Mouse (Mus musculus) left cerebral cortex, postnatal 14 days (tissue): ENCODE measurements around the gene Olfr1355. TPM values are rescaled to one million over a fixed set of nuclear protein-coding genes. Genes with fewer than 3 reads are reported as not detected.
"Not testable (repeated sequence)": the region's sequence is repeated elsewhere in the genome, so short reads cannot be mapped to it uniquely, and the experiment has no call there.

Source experiments
- DNase-seq, 2 experiments: peaks; one replicate each; pipeline ENCODE4 v3.0.0; 2021 to 2022; ENCODE audit warnings: low spot score in 2 of 2, mixed read lengths in 1 of 2
- intact Hi-C: fragments of 180-260 bp; cut with DNase I; formaldehyde crosslinking; loops from one replicate; pipeline ENCODE4 v1.15.1; 2025
- long read RNA-seq, 2 experiments: library from polyadenylated mRNA; stranded (forward); transcript quantifications; one replicate each; pipeline ENCODE4 v2.0.0; 2021
- total RNA-seq, 2 experiments: library from RNA; stranded (reverse); gene quantifications; 2 replicates each; pipeline ENCODE4 v1.2.3; 2021

The Olfr1355 gene
- not detected for total RNA-seq
- long read RNA-seq, experiment 1, result 0 reads
- long read RNA-seq, experiment 2, result 0 reads

DNA sequence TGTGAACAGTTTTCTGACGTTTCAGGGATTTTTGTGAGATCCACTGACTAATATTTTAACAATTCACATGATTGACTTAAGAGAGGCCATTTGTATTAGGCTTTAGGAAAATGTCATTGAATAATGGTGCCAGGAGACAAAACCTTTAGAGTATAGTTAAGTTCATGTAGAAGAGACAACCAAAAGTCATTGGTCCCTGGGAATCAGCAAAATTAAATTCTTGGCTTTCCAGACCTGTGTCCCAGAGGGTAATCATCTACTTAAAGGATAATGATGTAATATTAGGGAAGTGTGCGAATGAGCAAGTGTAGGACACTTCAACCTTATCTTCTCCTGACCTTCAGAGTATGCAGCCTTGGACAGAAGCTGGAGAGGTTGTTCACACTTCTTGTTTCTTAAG is at the start of gene Olfr1355:
Gene Olfr1355, plus strand, starts transcription at position 301 of the 400 bp plus-strand sequence.
- DNase-seq, result no peak
- intact Hi-C loops, result no loop called here

DNA sequence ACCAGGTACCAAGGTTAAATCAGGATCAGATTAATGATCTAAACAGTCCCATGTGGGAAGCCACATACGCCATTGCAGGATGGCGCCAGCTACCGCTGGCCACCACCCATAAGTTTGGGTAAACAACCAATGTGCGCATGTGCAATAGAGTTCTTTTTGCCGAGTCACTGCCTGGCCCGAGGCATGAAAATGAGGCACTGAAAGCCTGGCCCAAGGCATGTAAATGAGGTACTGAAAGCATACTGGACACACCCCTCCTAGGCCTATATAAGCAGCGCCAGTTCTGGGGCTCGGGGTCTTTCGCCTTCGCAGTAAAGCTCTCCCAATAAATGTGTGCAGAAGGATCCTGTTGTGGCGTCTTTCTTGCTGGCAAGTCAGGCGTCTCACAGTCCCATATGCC is 34.9 kb upstream of the Olfr1355 start:
- DNase-seq, intact Hi-C loops: not testable (repeated sequence)

DNA sequence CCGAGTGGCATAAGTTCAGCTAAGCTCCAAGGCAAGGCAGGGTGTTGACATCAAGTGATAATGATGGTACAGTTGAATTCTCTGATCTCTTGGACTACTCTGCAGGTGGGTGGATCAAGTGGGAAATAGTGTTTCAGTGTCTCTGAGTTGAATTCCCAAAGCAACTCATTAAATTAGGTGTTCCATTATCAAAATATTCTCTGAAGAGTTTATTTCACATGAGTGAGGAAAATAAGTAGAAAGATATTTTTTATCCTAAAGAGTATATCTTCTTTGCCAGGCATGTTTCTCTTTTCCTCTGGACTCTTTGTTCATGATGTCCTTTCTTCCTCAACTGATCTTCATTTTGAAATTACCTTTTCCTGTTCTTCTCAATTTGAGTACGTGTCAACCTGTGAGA is 23.3 kb upstream of the Olfr1355 start, which contains the start of gene Olfr1356:
Gene Olfr1356, minus strand, starts transcription at position 101 of the 400 bp plus-strand sequence.
- intact Hi-C loops, result no loop called here
- no peak for DNase-seq

DNA sequence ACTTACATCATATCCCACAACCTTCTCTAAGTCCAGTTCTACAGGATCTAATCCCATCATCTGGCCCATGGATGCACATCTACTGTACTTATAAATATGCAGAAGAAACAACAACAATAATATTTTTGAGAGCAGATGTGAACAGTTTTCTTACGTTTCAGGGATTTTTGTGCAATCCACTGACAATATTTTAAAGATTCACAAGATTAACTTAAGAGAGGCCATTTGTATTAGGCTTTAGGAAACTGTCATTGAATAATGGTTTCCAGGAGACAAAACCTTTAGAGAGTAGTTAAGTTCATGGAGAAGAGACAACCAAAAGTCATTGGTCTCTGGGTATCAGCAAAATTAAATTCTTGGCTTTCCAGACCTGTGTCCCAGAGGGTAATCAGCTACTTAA is 37.5 kb downstream of the Olfr1355 start, which contains the start of gene Olfr1354:
Gene Olfr1354, plus strand, starts transcription at position 301 of the 400 bp plus-strand sequence.
- intact Hi-C loops, DNase-seq: not testable (repeated sequence)

Other genes starting within 250 kb of the Olfr1355 start
- not detected for gene Casp14, start 157.2 kb upstream of the Olfr1355 start, total RNA-seq
- gene Ccdc105, start 122.5 kb upstream of the Olfr1355 start, total RNA-seq, result under 1 TPM; 0.46 to 0.51 TPM
- gene Slc1a6, start 95.0 kb upstream of the Olfr1355 start, total RNA-seq, result 10 to 100 TPM; 13.2 to 13.4 TPM
- gene Olfr1356, start 23.4 kb upstream of the Olfr1355 start, total RNA-seq, result not detected
- gene Olfr1354, start 37.6 kb downstream of the Olfr1355 start, total RNA-seq, result not detected
- gene Olfr8, start 75.1 kb downstream of the Olfr1355 start, total RNA-seq, result not detected
- gene Olfr1353, start 87.8 kb downstream of the Olfr1355 start, total RNA-seq, result not detected
- not detected for gene Olfr1352, start 105.5 kb downstream of the Olfr1355 start, total RNA-seq
- gene Olfr1351, start 136.9 kb downstream of the Olfr1355 start, total RNA-seq, result not detected
- not detected for gene Olfr57, start 153.2 kb downstream of the Olfr1355 start, total RNA-seq
- gene 2610008E11Rik, start 222.1 kb downstream of the Olfr1355 start, total RNA-seq, result 10 to 100 TPM; 22.4 to 24.0 TPM